In genomic region chr1:150389390-150390129, GRCm38 (mm10) we compare ENCODE assay signal across 23 mouse cellular contexts. TPM values are rescaled to one million over a fixed set of nuclear protein-coding genes. Genes with fewer than 3 reads are reported as not detected.
A peak's percentile ranks its signal among the peaks of the same experiment; 100 is the strongest.
DNase-seq lines count a peak whose midpoint lies in the region; ATAC-seq and TF ChIP-seq lines count a peak whose summit lies in the region.
"Had no signal": no experiment of that assay in that cellular context is flagged by ENCODE, and none has a peak within 500 bp of the region (broad histone marks: within the 10 kb centered on the region; RNA-seq: fewer than 3 reads in every experiment).

No protein-coding gene starts in this region.

- WGBS in stomach, postnatal 0 days: 87% methylated on average over 6 of the region's 6 CpGs

- DNase-seq in A20 (ENCODE audit: low read depth, low spot score): peak; percentile 74
- peak; percentile 40 to 45 for DNase-seq in B cell, adult 2 months
- peak; percentile 68 for DNase-seq in splenic B cell, adult 2 months (ENCODE audit: low read depth, low spot score)
- DNase-seq in stomach, postnatal 0 days (ENCODE audit: low spot score): no peak
- DNase-seq in kidney, adult 18-20 months: no peak
- DNase-seq: adrenal gland, adult 2 months; adrenal gland, postnatal 10 days; adrenal gland, postnatal 25 days; cerebellum, adult 11 months; cerebellum, adult 18-20 months; cerebellum, adult 8-10 months; cerebellum, adult 9-11 months; cerebellum, postnatal 14 days; cerebellum, postnatal 36 days; embryo, embryonic 11 days had no signal

- no peaks in the 10 kb centered on the region for H3K9me3 ChIP-seq in stomach, postnatal 0 days (ENCODE audit: control insufficient read depth, low read length)
- H3K9me3 ChIP-seq: embryonic facial prominence, embryonic 13.5 days; embryonic facial prominence, embryonic 15.5 days; forebrain, embryonic 10.5 days; forebrain, embryonic 12.5 days; G1E had no signal

- no peak overlapping the region for H3K9ac ChIP-seq in stomach, postnatal 0 days (ENCODE audit: low read length)
- H3K9ac ChIP-seq: embryonic facial prominence, embryonic 13.5 days; embryonic facial prominence, embryonic 15.5 days; forebrain, embryonic 12.5 days had no signal

- no peak for TF ChIP-seq EP300 in stomach, postnatal 0 days (optimal IDR thresholded peaks at IDR 0.05)

- no peaks in the 10 kb centered on the region for H3K27me3 ChIP-seq in splenic B cell, adult 2 months (ENCODE audit: control insufficient read depth, insufficient read depth, low read length, poor library complexity, severe bottlenecking)
- no peaks in the 10 kb centered on the region for H3K27me3 ChIP-seq in stomach, postnatal 0 days (ENCODE audit: control insufficient read depth, insufficient read depth, low read length)
- H3K27me3 ChIP-seq: embryonic facial prominence, embryonic 13.5 days; embryonic facial prominence, embryonic 15.5 days; forebrain, embryonic 12.5 days had no signal

- no peak overlapping the region for H3K27ac ChIP-seq in stomach, postnatal 0 days (replicated peaks)
- H3K27ac ChIP-seq: embryonic facial prominence, embryonic 13.5 days; embryonic facial prominence, embryonic 15.5 days; forebrain, embryonic 10.5 days; forebrain, embryonic 12.5 days had no signal

- no peaks in the 10 kb centered on the region for H3K36me3 ChIP-seq in splenic B cell, adult 2 months (ENCODE audit: control insufficient read depth, insufficient read depth, low read length, poor library complexity, severe bottlenecking)
- H3K36me3 ChIP-seq in stomach, postnatal 0 days (ENCODE audit: control insufficient read depth, insufficient read depth, low read length): peaks cover 9% of the 10 kb centered on the region; the same call in 1 of the 2 replicates

- H3K4me3 ChIP-seq in stomach, postnatal 0 days (ENCODE audit: low read depth, low read length): no peak overlapping the region
- H3K4me3 ChIP-seq: embryonic facial prominence, embryonic 13.5 days; embryonic facial prominence, embryonic 15.5 days; erythroblast, embryonic 14.5 days; forebrain, embryonic 10.5 days; forebrain, embryonic 12.5 days had no signal

- no peaks in the 10 kb centered on the region for H3K4me1 ChIP-seq in stomach, postnatal 0 days (replicated peaks; ENCODE audit: control insufficient read depth, insufficient read depth)

- ATAC-seq in stomach, postnatal 0 days (ENCODE audit: low FRiP score, low TSS enrichment): no peak
- ATAC-seq: forebrain, embryonic 14.5 days; forebrain, embryonic 16.5 days had no signal

- H3K4me2 ChIP-seq in stomach, postnatal 0 days (replicated peaks; ENCODE audit: low read depth): no peak overlapping the region
- H3K4me2 ChIP-seq: embryonic facial prominence, embryonic 13.5 days; embryonic facial prominence, embryonic 15.5 days; forebrain, embryonic 12.5 days had no signal

- TF ChIP-seq CTCF in stomach, postnatal 0 days (IDR thresholded peaks at IDR 0.05; ENCODE audit: low read depth): no peak

RNA-seq across cellular contexts. Expression of gene Tpr, which starts 3.1 kb away (rescaled TPM):
- 76.8 and 93.7 TPM in 2 replicates for polyA plus RNA-seq in stomach, postnatal 0 days (2015; fragmentation: Nextera tagmentation; extraction: Ambion mirVana)

RNA-seq across cellular contexts. Expression of gene Odr4, which starts 3.3 kb away (rescaled TPM):
- polyA plus RNA-seq in stomach, postnatal 0 days (2015; fragmentation: Nextera tagmentation; extraction: Ambion mirVana): 37.3 and 40.3 TPM in 2 replicates

Comparison
In these comparisons a context has a peak if more than half of its experiments do, and no peak if none do; other contexts are left out.
1. DNase-seq: peak in A20 (single experiment), B cell, adult 2 months (2 of 2) and splenic B cell, adult 2 months (single experiment); none in stomach, postnatal 0 days (single experiment) and kidney, adult 18-20 months (single experiment).